Mouse (Mus musculus): ENCODE data around the gene Sag. TPM values are rescaled to one million over a fixed set of nuclear protein-coding genes. Genes with fewer than 3 reads are reported as not detected.

Sag gene
- total RNA-seq, 2 experiments from 2014 or later, result 0.47 to 0.74 TPM

GRCm38 (mm10) chr1:87853601-87854361 is 50.3 kb downstream of the Sag start:
- DNase-seq (ENCODE audit: low spot score in 2 of 2), result peak in 1 of 2 experiments; percentile 37

- DNase-seq (ENCODE audit: low spot score in 2 of 2), result no peak
Observed at GRCm38 (mm10) chr1:87854411-87854810, 50.9 kb downstream of the Sag start.

GRCm38 (mm10) chr1:87854851-87855251 is 51.4 kb downstream of the Sag start:
- DNase-seq (ENCODE audit: low spot score in 2 of 2), result no peak

GRCm38 (mm10) chr1:87855522-87855921 is 52.0 kb downstream of the Sag start:
- DNase-seq (ENCODE audit: low spot score in 2 of 2), result no peak

GRCm38 (mm10) chr1:87856823-87857222 is 53.3 kb downstream of the Sag start:
- no peak for DNase-seq (ENCODE audit: low spot score in 2 of 2)

GRCm38 (mm10) chr1:87858031-87858430 is 54.6 kb downstream of the Sag start:
- no peak for DNase-seq (ENCODE audit: low spot score in 2 of 2)

- no peak for DNase-seq (ENCODE audit: low spot score in 2 of 2)
Observed at GRCm38 (mm10) chr1:87858529-87858928, 55.0 kb downstream of the Sag start.

- DNase-seq (ENCODE audit: low spot score in 2 of 2), result no peak
Observed at GRCm38 (mm10) chr1:87863602-87864001, 60.1 kb downstream of the Sag start.

GRCm38 (mm10) chr1:87864889-87865288 is 61.4 kb downstream of the Sag start:
- no peak for DNase-seq (ENCODE audit: low spot score in 2 of 2)

GRCm38 (mm10) chr1:87866672-87867071 is 63.2 kb downstream of the Sag start:
- DNase-seq (ENCODE audit: low spot score in 2 of 2), result no peak

- no peak for DNase-seq (ENCODE audit: low spot score in 2 of 2)
Observed at GRCm38 (mm10) chr1:87871546-87871945, 68.1 kb downstream of the Sag start.

- DNase-seq (ENCODE audit: low spot score in 2 of 2), result no peak
Observed at GRCm38 (mm10) chr1:87873081-87873480, 69.6 kb downstream of the Sag start.

- no peak for DNase-seq (ENCODE audit: low spot score in 2 of 2)
Observed at GRCm38 (mm10) chr1:87876065-87876464, 72.6 kb downstream of the Sag start.

- no peak for DNase-seq (ENCODE audit: low spot score in 2 of 2)
Observed at GRCm38 (mm10) chr1:87877552-87878283, 74.2 kb downstream of the Sag start.

- no peak for DNase-seq (ENCODE audit: low spot score in 2 of 2)
Observed at GRCm38 (mm10) chr1:87879034-87879433, 75.6 kb downstream of the Sag start.

- DNase-seq (ENCODE audit: low spot score in 2 of 2), result peak; percentile 38 to 71
Observed at GRCm38 (mm10) chr1:87879494-87880325, 76.2 kb downstream of the Sag start.

GRCm38 (mm10) chr1:87880326-87880627 is 76.8 kb downstream of the Sag start:
- no peak for DNase-seq (ENCODE audit: low spot score in 2 of 2)

GRCm38 (mm10) chr1:87880856-87881255 is 77.4 kb downstream of the Sag start:
- DNase-seq (ENCODE audit: low spot score in 2 of 2), result no peak

- no peak for DNase-seq (ENCODE audit: low spot score in 2 of 2)
Observed at GRCm38 (mm10) chr1:87881726-87882125, 78.2 kb downstream of the Sag start.

GRCm38 (mm10) chr1:87882554-87882953 is 79.1 kb downstream of the Sag start:
- no peak for DNase-seq (ENCODE audit: low spot score in 2 of 2)

GRCm38 (mm10) chr1:87890960-87891359 is 87.5 kb downstream of the Sag start:
- DNase-seq (ENCODE audit: low spot score in 2 of 2), result no peak

- DNase-seq (ENCODE audit: low spot score in 2 of 2), result no peak
Observed at GRCm38 (mm10) chr1:87891634-87892033, 88.2 kb downstream of the Sag start.

All from gastrocnemius, postnatal 4 days (tissue).